Mouse (Mus musculus) forebrain, embryonic 12.5 days (tissue): ENCODE measurements around the gene Kcnd3. TPM values are rescaled to one million over a fixed set of nuclear protein-coding genes. Genes with fewer than 3 reads are reported as not detected.
A peak's percentile ranks its signal among the peaks of the same experiment; 100 is the strongest.

Experiments
- ATAC-seq: fragments of 200-750 bp; cut with Nextera tagmentation; 2 replicates; pipeline ENCODE4 v1.8.0; 2017; ENCODE audit warnings: moderate TSS enrichment; ENCODE audit not compliant: low FRiP score
- H3K27ac ChIP-seq: fragments of 300-500 bp; sonication (generic); 2 replicates; pipeline ENCODE4 v1.5.1; 2016; ENCODE audit warnings: mild to moderate bottlenecking
- H3K27me3 ChIP-seq: fragments of 300-500 bp; sonication (generic); 2 replicates; pipeline ENCODE4 v1.6.1; 2016; ENCODE audit warnings: mild to moderate bottlenecking
- H3K36me3 ChIP-seq: fragments of 300-500 bp; sonication (generic); replicated peaks from 2 replicates; pipeline ENCODE4 v1.6.1; 2016; ENCODE audit warnings: mild to moderate bottlenecking
- H3K4me1 ChIP-seq: fragments of 300-500 bp; sonication (generic); 2 replicates; pipeline ENCODE4 v1.6.1; 2016
- H3K4me2 ChIP-seq: fragments of 300-500 bp; sonication (generic); 2 replicates; pipeline ENCODE4 v1.6.1; 2016; ENCODE audit warnings: mild to moderate bottlenecking, moderate library complexity
- H3K4me3 ChIP-seq: fragments of 300-500 bp; sonication (generic); replicated peaks from 2 replicates; pipeline ENCODE4 v1.5.1; 2016; ENCODE audit warnings: mild to moderate bottlenecking
- H3K9ac ChIP-seq: fragments of 300-500 bp; sonication (generic); 2 replicates; pipeline ENCODE4 v1.6.1; 2016; ENCODE audit warnings: mild to moderate bottlenecking
- H3K9me3 ChIP-seq: fragments of 300-500 bp; sonication (generic); 2 replicates; pipeline ENCODE4 v1.6.1; 2016
- WGBS: fragments of 180-500 bp; shearing (Covaris S2); methylation state at CpG from one replicate; pipeline ENCODE4 v1.1.7; 2016; 5-methylcytosine and 5-hydroxymethylcytosine counted together
- polyA plus RNA-seq: library from polyadenylated mRNA; unstranded; fragments of >200 nt; fragmentation: Nextera tagmentation; extraction: Ambion mirVana; gene quantifications from 2 replicates; pipeline ENCODE4 v1.2.1, GENCODE M21; 2016

Gene Kcnd3
- polyA plus RNA-seq, 1 experiment from 2014 or later, result 3.5 TPM

DNA sequence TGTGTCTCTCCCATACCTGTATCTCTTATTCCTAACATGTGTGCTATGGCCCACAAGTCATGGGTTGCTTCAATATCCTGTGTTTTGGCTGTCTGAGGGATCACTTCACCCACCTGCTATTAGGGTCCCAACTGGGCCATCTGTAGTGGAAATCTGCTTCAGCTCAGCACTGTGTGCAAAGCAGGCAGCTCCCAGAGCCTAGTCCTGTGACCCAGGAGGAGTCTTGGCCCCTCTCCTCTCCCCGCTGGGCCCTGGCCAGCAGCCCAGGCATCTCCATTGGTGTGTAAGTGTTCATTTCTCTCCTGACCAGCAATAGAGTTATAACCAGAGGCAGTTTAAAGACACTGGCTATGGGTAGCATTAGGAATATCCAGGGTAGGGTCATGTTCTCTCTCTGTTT lies 24.3 kb downstream of the Kcnd3 start:
- Histone ChIP-seq H3K36me3 (no peaks in the 10 kb centered on the region), H3K27ac (no peak overlapping the region), H3K9me3 (no peaks in the 10 kb centered on the region), H3K4me1 (peaks cover 6% of the 10 kb centered on the region), H3K4me2 (no peak overlapping the region), H3K4me3 (no peak overlapping the region), H3K9ac (no peak overlapping the region), H3K27me3 (no peaks in the 10 kb centered on the region)
- 96% methylated on average over 1 of the region's 1 CpGs for WGBS
- no peak for ATAC-seq

DNA sequence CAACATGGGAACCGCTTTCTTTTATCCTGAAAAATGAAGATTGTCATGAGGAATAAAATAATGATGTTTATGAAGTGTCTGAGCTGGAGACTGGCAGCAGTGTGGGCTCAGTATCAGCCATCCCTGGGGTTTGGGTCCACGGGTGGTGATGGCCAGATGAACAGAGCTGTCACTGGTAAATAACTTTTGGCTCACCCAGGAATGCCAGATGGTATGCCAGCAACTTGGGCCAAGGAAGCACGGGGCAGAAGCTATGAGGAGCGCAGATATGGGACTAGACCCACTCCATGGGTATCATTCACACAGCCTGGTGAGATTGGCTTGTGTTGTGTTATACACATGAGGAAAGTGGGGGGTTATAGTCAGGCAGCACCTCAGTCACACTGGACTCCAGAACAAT lies 26.7 kb downstream of the Kcnd3 start:
- H3K36me3 ChIP-seq, result no peaks in the 10 kb centered on the region
- WGBS, result 90% methylated on average over 4 of the region's 4 CpGs
- no peak for ATAC-seq
- no peaks in the 10 kb centered on the region for H3K9me3 ChIP-seq
- no peaks in the 10 kb centered on the region for H3K27me3 ChIP-seq
- no peak overlapping the region for H3K27ac ChIP-seq
- no peak overlapping the region for H3K4me3 ChIP-seq
- peaks cover 17% of the 10 kb centered on the region for H3K4me1 ChIP-seq
- H3K4me2 ChIP-seq, result no peak overlapping the region
- no peak overlapping the region for H3K9ac ChIP-seq

GRCm38 (mm10) chr3:105481419-105481818 lies 29.3 kb downstream of the Kcnd3 start:
- H3K27me3 ChIP-seq, result no peaks in the 10 kb centered on the region
- no peak overlapping the region for H3K9ac ChIP-seq
- H3K4me3 ChIP-seq, result no peak overlapping the region
- H3K4me1 ChIP-seq, result peaks cover 19% of the 10 kb centered on the region
- peak overlapping the region; percentile 19; the same call in 1 of the 2 replicates for H3K27ac ChIP-seq
- H3K4me2 ChIP-seq, result no peak overlapping the region
- H3K9me3 ChIP-seq, result no peaks in the 10 kb centered on the region
- no peaks in the 10 kb centered on the region for H3K36me3 ChIP-seq
- WGBS, result 54% methylated on average over 8 of the region's 8 CpGs
- ATAC-seq, result no peak

- no peaks in the 10 kb centered on the region for H3K27me3 ChIP-seq
- H3K36me3 ChIP-seq, result no peaks in the 10 kb centered on the region
- WGBS, result 57% methylated on average over 13 of the region's 13 CpGs
- no peak overlapping the region for H3K4me3 ChIP-seq
- no peaks in the 10 kb centered on the region for H3K9me3 ChIP-seq
- no peak overlapping the region for H3K4me2 ChIP-seq
- peak; percentile 56 for ATAC-seq
- H3K27ac ChIP-seq, result 0 out of 2 replicates have a peak overlapping the region, but pooled peaks have one; percentile 19
- no peak overlapping the region for H3K9ac ChIP-seq
- peaks cover 19% of the 10 kb centered on the region for H3K4me1 ChIP-seq
Measured at GRCm38 (mm10) chr3:105483651-105484052, 31.5 kb downstream of the Kcnd3 start.

DNA sequence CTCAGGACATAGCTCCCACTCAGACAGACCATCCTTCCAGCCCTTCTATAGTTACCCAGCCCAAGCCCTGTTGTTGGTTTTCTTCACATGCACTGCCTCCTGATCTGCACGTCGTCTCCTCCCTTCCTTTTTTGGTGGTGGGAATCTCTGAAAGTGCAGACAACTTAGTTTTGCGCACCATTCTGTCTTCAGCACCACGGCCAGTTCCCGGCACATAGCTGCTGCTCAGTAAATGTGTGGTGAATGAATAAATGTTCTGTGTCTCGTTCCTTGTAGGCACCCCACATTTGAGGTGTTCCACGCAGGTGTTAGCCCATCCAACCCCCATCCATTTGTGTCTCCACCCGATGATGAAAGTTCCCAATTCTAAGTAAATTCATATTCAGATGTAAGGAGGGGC lies 35.0 kb downstream of the Kcnd3 start:
- no peak for ATAC-seq
- no peak overlapping the region for H3K4me3 ChIP-seq
- H3K36me3 ChIP-seq, result no peaks in the 10 kb centered on the region
- H3K27ac ChIP-seq, result no peak overlapping the region
- WGBS, result 50% methylated on average over 8 of the region's 8 CpGs
- no peak overlapping the region for H3K4me2 ChIP-seq
- peaks cover 19% of the 10 kb centered on the region for H3K4me1 ChIP-seq
- no peak overlapping the region for H3K9ac ChIP-seq
- no peaks in the 10 kb centered on the region for H3K27me3 ChIP-seq
- H3K9me3 ChIP-seq, result no peaks in the 10 kb centered on the region

- Histone ChIP-seq H3K4me2 (no peak overlapping the region), H3K9ac (no peak overlapping the region), H3K36me3 (no peaks in the 10 kb centered on the region), H3K4me3 (no peak overlapping the region), H3K27ac (peak overlapping the region; percentile 25; the same call in 1 of the 2 replicates), H3K27me3 (no peaks in the 10 kb centered on the region), H3K4me1 (peaks cover 9% of the 10 kb centered on the region), H3K9me3 (no peaks in the 10 kb centered on the region)
- 18% methylated on average over 4 of the region's 4 CpGs for WGBS
- ATAC-seq, result 0 out of 2 replicates have a peak, but pooled peaks have one; percentile 41
Measured at GRCm38 (mm10) chr3:105489607-105490006, 37.5 kb downstream of the Kcnd3 start.

DNA sequence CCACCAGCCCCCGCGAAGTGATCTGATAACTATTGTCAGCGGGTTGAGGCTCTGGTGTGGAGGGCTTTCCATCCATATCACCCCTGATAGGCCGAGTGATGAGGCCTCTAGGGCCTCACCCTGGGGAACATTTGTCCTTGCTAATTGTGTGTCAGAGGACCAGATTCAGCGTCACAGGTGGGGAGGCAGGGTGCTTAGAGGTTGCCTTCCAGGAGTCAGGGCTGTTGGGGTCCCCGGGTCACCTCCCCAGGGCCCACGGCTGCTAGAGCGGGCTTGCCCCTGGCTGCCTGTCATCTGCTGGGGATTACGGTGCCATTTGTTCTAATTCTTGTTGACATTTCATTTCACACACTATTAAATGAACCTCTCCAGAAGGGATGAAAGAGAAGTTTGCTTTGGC lies 42.8 kb downstream of the Kcnd3 start:
- Histone ChIP-seq H3K36me3 (no peaks in the 10 kb centered on the region), H3K4me1 (peaks cover 18% of the 10 kb centered on the region), H3K27ac (no peak overlapping the region), H3K27me3 (no peaks in the 10 kb centered on the region), H3K9ac (no peak overlapping the region), H3K4me3 (no peak overlapping the region), H3K4me2 (no peak overlapping the region), H3K9me3 (no peaks in the 10 kb centered on the region)
- WGBS, result 77% methylated on average over 9 of the region's 9 CpGs
- peak; percentile 17; the same call in 1 of the 2 replicates for ATAC-seq

- Histone ChIP-seq H3K27me3 (no peaks in the 10 kb centered on the region), H3K27ac (no peak overlapping the region), H3K4me3 (no peak overlapping the region), H3K4me1 (peaks cover 16% of the 10 kb centered on the region; the same call in 1 of the 2 replicates), H3K9ac (no peak overlapping the region), H3K36me3 (no peaks in the 10 kb centered on the region), H3K4me2 (no peak overlapping the region), H3K9me3 (no peaks in the 10 kb centered on the region)
- 84% methylated on average over 7 of the region's 7 CpGs for WGBS
- ATAC-seq, result no peak
Measured at GRCm38 (mm10) chr3:105496216-105496615, 44.1 kb downstream of the Kcnd3 start.

- ATAC-seq, result no peak
- WGBS, result 90% methylated on average over 5 of the region's 5 CpGs
Measured at GRCm38 (mm10) chr3:105496935-105497334, 44.8 kb downstream of the Kcnd3 start.

GRCm38 (mm10) chr3:105501071-105501470 lies 48.9 kb downstream of the Kcnd3 start:
- ATAC-seq, result no peak
- no peak overlapping the region for H3K4me2 ChIP-seq
- no peaks in the 10 kb centered on the region for H3K36me3 ChIP-seq
- H3K9me3 ChIP-seq, result no peaks in the 10 kb centered on the region
- H3K4me1 ChIP-seq, result peaks cover 15% of the 10 kb centered on the region
- H3K4me3 ChIP-seq, result no peak overlapping the region
- no peak overlapping the region for H3K9ac ChIP-seq
- no peak overlapping the region for H3K27ac ChIP-seq
- no peaks in the 10 kb centered on the region for H3K27me3 ChIP-seq
- WGBS, result 84% methylated on average over 1 of the region's 1 CpGs

More at GRCm38 (mm10) chr3:105496935-105497334, 44.8 kb downstream of the Kcnd3 start:
- no peaks in the 10 kb centered on the region for H3K36me3 ChIP-seq
- H3K9me3 ChIP-seq, result no peaks in the 10 kb centered on the region
- H3K4me3 ChIP-seq, result no peak overlapping the region
- H3K4me2 ChIP-seq, result no peak overlapping the region
- H3K9ac ChIP-seq, result no peak overlapping the region
- no peak overlapping the region for H3K27ac ChIP-seq
- H3K4me1 ChIP-seq, result peaks cover 16% of the 10 kb centered on the region; the same call in 1 of the 2 replicates
- H3K27me3 ChIP-seq, result no peaks in the 10 kb centered on the region

DNA sequence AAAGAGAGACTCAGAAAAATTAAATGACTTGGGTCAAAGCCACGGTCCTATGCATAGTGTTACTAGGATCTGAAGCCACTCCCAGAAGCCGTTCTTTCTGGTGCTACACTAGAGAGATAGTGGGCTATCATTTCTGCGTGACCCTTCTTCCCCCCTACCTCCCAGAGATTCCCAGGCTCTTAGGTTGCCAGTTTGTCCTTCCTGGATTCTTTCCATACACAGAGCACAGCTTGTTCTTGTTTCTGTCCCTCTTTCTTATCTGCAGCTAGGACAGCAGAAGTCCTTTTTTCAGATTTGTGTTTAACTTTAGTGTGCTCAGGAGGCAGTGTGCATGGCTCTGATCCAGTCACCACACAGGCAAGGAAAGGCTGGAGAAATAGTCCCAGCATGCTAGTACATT lies 52.1 kb downstream of the Kcnd3 start:
- Histone ChIP-seq H3K4me1 (peaks cover 14% of the 10 kb centered on the region), H3K4me2 (no peak overlapping the region), H3K36me3 (no peaks in the 10 kb centered on the region), H3K9ac (no peak overlapping the region), H3K4me3 (no peak overlapping the region), H3K9me3 (no peaks in the 10 kb centered on the region), H3K27me3 (no peaks in the 10 kb centered on the region), H3K27ac (no peak overlapping the region)
- no peak for ATAC-seq
- WGBS, result 87% methylated on average over 3 of the region's 3 CpGs

- peak overlapping the region; percentile 11; the same call in 1 of the 2 replicates for H3K4me2 ChIP-seq
- peaks cover 16% of the 10 kb centered on the region for H3K4me1 ChIP-seq
- WGBS, result 33% methylated on average over 15 of the region's 15 CpGs
- ATAC-seq, result peak; percentile 67
- 0 out of 2 replicates have a peak overlapping the region, but pooled peaks have one; percentile 8 for H3K9ac ChIP-seq
- no peaks in the 10 kb centered on the region for H3K27me3 ChIP-seq
- H3K36me3 ChIP-seq, result no peaks in the 10 kb centered on the region
- no peaks in the 10 kb centered on the region for H3K9me3 ChIP-seq
- peak overlapping the region; percentile 69 for H3K27ac ChIP-seq
- H3K4me3 ChIP-seq, result no peak overlapping the region
Measured at GRCm38 (mm10) chr3:105505161-105505872, 53.2 kb downstream of the Kcnd3 start.

DNA sequence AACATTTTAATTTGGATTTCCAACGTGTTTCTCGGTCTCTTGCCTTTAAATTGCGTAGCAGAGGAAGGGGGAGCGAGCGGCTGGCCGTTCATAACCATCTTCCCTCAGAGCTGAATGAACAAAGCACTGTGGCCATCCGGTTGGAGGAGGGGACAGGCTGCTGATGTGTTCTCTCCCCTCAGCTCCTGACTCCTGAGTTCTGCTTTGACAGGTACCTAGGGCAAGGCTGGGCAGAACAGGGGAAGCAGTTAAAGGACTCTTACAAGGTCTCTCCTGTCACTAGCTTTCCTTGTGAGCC lies 53.7 kb downstream of the Kcnd3 start:
- Histone ChIP-seq H3K4me1 (peaks cover 17% of the 10 kb centered on the region), H3K4me2 (peak overlapping the region; percentile 11; the same call in 1 of the 2 replicates), H3K9me3 (no peaks in the 10 kb centered on the region), H3K27me3 (no peaks in the 10 kb centered on the region), H3K9ac (0 out of 2 replicates have a peak overlapping the region, but pooled peaks have one; percentile 8), H3K27ac (peak overlapping the region; percentile 69), H3K36me3 (no peaks in the 10 kb centered on the region), H3K4me3 (no peak overlapping the region)
- peak; percentile 74 for ATAC-seq
- WGBS, result 20% methylated on average over 7 of the region's 7 CpGs
